Mouse (Mus musculus) T-helper 2 cell (primary cell): ENCODE data around the gene Zfp385b.

Experiments used
- in situ Hi-C: fragments of 300-600 bp; cut with MboI, MseI; formaldehyde crosslinking; loops from one replicate; pipeline ENCODE4 v1.15.1; 2025; ENCODE audit warnings: high pct_unique_total_duplicates

Zfp385b gene

GRCm38 (mm10) chr2:77790295-77790694, 29.1 kb downstream of the Zfp385b start:
- in situ Hi-C loops, result no loop called here

GRCm38 (mm10) chr2:77781390-77781789, 38.0 kb downstream of the Zfp385b start:
- in situ Hi-C loops, result no loop called here

- in situ Hi-C loops, result no loop called here
Measured at GRCm38 (mm10) chr2:77777781-77778180, 41.7 kb downstream of the Zfp385b start.

GRCm38 (mm10) chr2:77777047-77777686, 42.3 kb downstream of the Zfp385b start:
- in situ Hi-C loops, result no loop called here

GRCm38 (mm10) chr2:77775247-77775880, 44.1 kb downstream of the Zfp385b start:
- in situ Hi-C loops, result no loop called here

- in situ Hi-C loops, result no loop called here
Measured at GRCm38 (mm10) chr2:77770056-77770697, 49.3 kb downstream of the Zfp385b start.

GRCm38 (mm10) chr2:77768321-77768886, 51.0 kb downstream of the Zfp385b start:
- in situ Hi-C loops, result loop anchor here (10.0 kb wide), 1 partner anchor 326 kb away; no protein-coding TSS in a partner anchor

GRCm38 (mm10) chr2:77761967-77762366, 57.5 kb downstream of the Zfp385b start:
- in situ Hi-C loops, result loop anchor here (10.0 kb wide), 1 partner anchor 333 kb away; no protein-coding TSS in a partner anchor

- in situ Hi-C loops, result no loop called here
Measured at GRCm38 (mm10) chr2:77758403-77759071, 60.9 kb downstream of the Zfp385b start.

GRCm38 (mm10) chr2:77752491-77752890, 66.9 kb downstream of the Zfp385b start:
- in situ Hi-C loops, result no loop called here

- in situ Hi-C loops, result no loop called here
Measured at GRCm38 (mm10) chr2:77749631-77750030, 69.8 kb downstream of the Zfp385b start.

GRCm38 (mm10) chr2:77746417-77746816, 73.0 kb downstream of the Zfp385b start:
- in situ Hi-C loops, result no loop called here

- in situ Hi-C loops, result no loop called here
Measured at GRCm38 (mm10) chr2:77745246-77745645, 74.2 kb downstream of the Zfp385b start.

GRCm38 (mm10) chr2:77742359-77742758, 77.1 kb downstream of the Zfp385b start:
- in situ Hi-C loops, result no loop called here

GRCm38 (mm10) chr2:77730196-77730595, 89.2 kb downstream of the Zfp385b start:
- in situ Hi-C loops, result no loop called here

GRCm38 (mm10) chr2:77726798-77727197, 92.6 kb downstream of the Zfp385b start:
- in situ Hi-C loops, result no loop called here

GRCm38 (mm10) chr2:77720806-77721205, 98.6 kb downstream of the Zfp385b start:
- in situ Hi-C loops, result no loop called here

- in situ Hi-C loops, result no loop called here
Measured at GRCm38 (mm10) chr2:77716367-77716766, 103.1 kb downstream of the Zfp385b start.

- in situ Hi-C loops, result loop anchor here (5.0 kb wide), 1 partner anchor 327 kb away; no protein-coding TSS in a partner anchor
Measured at GRCm38 (mm10) chr2:77713886-77714285, 105.6 kb downstream of the Zfp385b start.

GRCm38 (mm10) chr2:77711751-77712150, 107.7 kb downstream of the Zfp385b start:
- in situ Hi-C loops, result loop anchor here (5.0 kb wide), 1 partner anchor 324 kb away; no protein-coding TSS in a partner anchor

- in situ Hi-C loops, result no loop called here
Measured at GRCm38 (mm10) chr2:77709206-77709794, 110.1 kb downstream of the Zfp385b start.
